Mouse (Mus musculus): ENCODE data around the gene Haus4.

DNA sequence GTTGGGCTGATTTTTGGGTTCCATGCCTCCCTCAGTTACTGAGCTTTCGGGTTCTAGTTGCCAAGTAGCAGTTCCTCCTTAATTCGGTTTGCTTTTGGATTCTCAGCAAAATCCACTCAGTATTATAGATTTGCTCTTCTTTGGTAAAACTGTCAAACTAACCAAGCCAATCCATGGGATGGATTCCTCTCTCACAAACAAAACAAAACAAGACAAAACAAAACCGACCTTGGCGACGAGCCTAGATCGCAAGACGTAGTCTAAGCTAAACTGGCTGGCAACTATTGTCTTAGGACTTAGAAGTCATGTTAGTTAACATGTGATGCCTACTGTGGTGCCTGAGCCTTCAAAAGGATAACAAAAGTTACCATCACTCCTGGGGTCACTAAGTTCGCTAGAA is 49.3 kb upstream of the Haus4 start:
- no peak for TF ChIP-seq CTCF (IDR thresholded peaks at IDR 0.05; ENCODE audit: low read depth)
- TF ChIP-seq EP300 (optimal IDR thresholded peaks at IDR 0.05): no peak

Data from stomach, postnatal 0 days (tissue).